Mouse (Mus musculus) MEL (cell line): ENCODE data around the gene Eef1akmt2. TPM values are rescaled to one million over a fixed set of nuclear protein-coding genes. Genes with fewer than 3 reads are reported as not detected.

Source experiments
- DNase-seq: peaks from one replicate; pipeline ENCODE4 v3.0.0; 2011; ENCODE audit warnings: low read depth, low spot score
- H3K27ac ChIP-seq: 2 replicates; pipeline ENCODE4 v1.5.1; 2012; ENCODE audit warnings: low read depth, mild to moderate bottlenecking, control low read depth, low read length, moderate library complexity; ENCODE audit not compliant: control insufficient read depth
- H3K27me3 ChIP-seq, 2 experiments: fragments of 150-350 bp in 1 of 2; sonication (generic) in 1 of 2; 2 replicates each; pipeline ENCODE4 v1.6.1; 2012; ENCODE audit warnings: low read length in 2 of 2, mild to moderate bottlenecking in 2 of 2, improper control_type of control experiment in 1 of 2, moderate library complexity in 1 of 2; ENCODE audit not compliant: insufficient read depth in 2 of 2, control insufficient read depth in 1 of 2
- H3K36me3 ChIP-seq, 2 experiments: 2 replicates each; pipeline ENCODE4 v1.6.1; 2012 to 2014; ENCODE audit warnings: low read length in 2 of 2, improper control_type of control experiment in 1 of 2, inconsistent platforms in 1 of 2, mild to moderate bottlenecking in 1 of 2; ENCODE audit not compliant: insufficient read depth in 2 of 2, control insufficient read depth in 1 of 2
- H3K4me1 ChIP-seq, 2 experiments: fragments of 150-350 bp in 1 of 2; sonication (generic) in 1 of 2; 2 replicates each; pipeline ENCODE4 v1.6.1; 2012; ENCODE audit warnings: low read length in 2 of 2, improper control_type of control experiment in 1 of 2, mild to moderate bottlenecking in 1 of 2; ENCODE audit not compliant: insufficient read depth in 2 of 2, control insufficient read depth in 1 of 2
- H3K4me3 ChIP-seq, 2 experiments: fragments of 150-350 bp in 1 of 2; sonication (generic) in 1 of 2; 2 replicates each; pipeline ENCODE4 v1.5.1; 2012; ENCODE audit warnings: low read depth in 2 of 2, low read length in 2 of 2, mild to moderate bottlenecking in 2 of 2, moderate library complexity in 2 of 2, control low read depth in 1 of 2, improper control_type of control experiment in 1 of 2; ENCODE audit not compliant: control insufficient read depth in 1 of 2, insufficient read depth in 1 of 2
- H3K79me2 ChIP-seq: 2 replicates; pipeline ENCODE4 v1.6.1; 2012; ENCODE audit warnings: mild to moderate bottlenecking, low read length, moderate library complexity; ENCODE audit not compliant: control insufficient read depth, poor library complexity, insufficient read depth
- H3K9ac ChIP-seq: 2 replicates; pipeline ENCODE4 v1.6.1; 2012; ENCODE audit warnings: low read depth, mild to moderate bottlenecking, control low read depth, low read length, moderate library complexity; ENCODE audit not compliant: control insufficient read depth, poor library complexity, severe bottlenecking
- H3K9me3 ChIP-seq: fragments of 150-350 bp; sonication (generic); replicated peaks from 2 replicates; pipeline ENCODE4 v1.6.1; 2012; ENCODE audit warnings: mild to moderate bottlenecking, low read length, improper control_type of control experiment, moderate library complexity; ENCODE audit not compliant: insufficient read depth
- BHLHE40 ChIP-seq: IDR thresholded peaks from 2 replicates; pipeline ENCODE4 v1.6.1; 2012; ENCODE audit warnings: low read depth, mild to moderate bottlenecking, inconsistent platforms, low read length, improper control_type of control experiment, borderline replicate concordance
- CHD1 ChIP-seq: IDR thresholded peaks from 2 replicates; pipeline ENCODE4 v1.6.1; 2012; ENCODE audit warnings: low read depth, mild to moderate bottlenecking, inconsistent platforms, low read length, improper control_type of control experiment
- CHD2 ChIP-seq: IDR thresholded peaks from 2 replicates; pipeline ENCODE4 v1.6.1; 2011; ENCODE audit warnings: low read length, improper control_type of control experiment
- CTCF ChIP-seq, 3 experiments: IDR thresholded peaks in 2 of 3; conservative IDR thresholded peaks in 1 of 3; 2 replicates each; pipeline ENCODE4 v1.5.1; 2011 to 2012; ENCODE audit warnings: low read length in 3 of 3, low read depth in 2 of 3, mild to moderate bottlenecking in 2 of 3, improper control_type of control experiment in 1 of 3, inconsistent platforms in 1 of 3, mixed read lengths in 1 of 3, moderate library complexity in 1 of 3; ENCODE audit not compliant: control insufficient read depth in 1 of 3, insufficient read depth in 1 of 3, poor library complexity in 1 of 3, severe bottlenecking in 1 of 3
- E2F4 ChIP-seq: IDR thresholded peaks from 2 replicates; pipeline ENCODE4 v1.6.1; 2011; ENCODE audit warnings: low read depth, low read length, improper control_type of control experiment, borderline replicate concordance
- ETS1 ChIP-seq: IDR thresholded peaks from 2 replicates; pipeline ENCODE4 v1.6.1; 2012; ENCODE audit warnings: low read depth, mild to moderate bottlenecking, inconsistent platforms, low read length, improper control_type of control experiment, moderate library complexity
- GATA1 ChIP-seq: IDR thresholded peaks from 2 replicates; pipeline ENCODE4 v1.6.1; 2011; ENCODE audit warnings: low read depth, low read length, improper control_type of control experiment
- HCFC1 ChIP-seq: IDR thresholded peaks from 2 replicates; pipeline ENCODE4 v1.6.1; 2012; ENCODE audit warnings: low read depth, mild to moderate bottlenecking, inconsistent platforms, low read length, improper control_type of control experiment, moderate library complexity
- KAT2A ChIP-seq: conservative IDR thresholded peaks from 2 replicates; pipeline ENCODE4 v1.6.1; 2012; ENCODE audit warnings: low read depth, low read length, improper control_type of control experiment, inconsistent platforms
- MAFK ChIP-seq: IDR thresholded peaks from 2 replicates; pipeline ENCODE4 v1.6.1; 2011; ENCODE audit warnings: low read depth, mild to moderate bottlenecking, low read length, improper control_type of control experiment, borderline replicate concordance
- MAZ ChIP-seq: IDR thresholded peaks from 2 replicates; pipeline ENCODE4 v1.6.1; 2012; ENCODE audit warnings: low read depth, mild to moderate bottlenecking, inconsistent platforms, low read length, improper control_type of control experiment
- MEF2A ChIP-seq: IDR thresholded peaks from 2 replicates; pipeline ENCODE4 v1.6.1; 2014; ENCODE audit warnings: low read depth, mild to moderate bottlenecking, inconsistent platforms, low read length, improper control_type of control experiment; ENCODE audit not compliant: poor library complexity, insufficient replicate concordance, severe bottlenecking; ENCODE audit errors: extremely low read depth
- MXI1 ChIP-seq: IDR thresholded peaks from 2 replicates; pipeline ENCODE4 v1.6.1; 2011; ENCODE audit warnings: mild to moderate bottlenecking, low read depth, low read length, improper control_type of control experiment
- MYB ChIP-seq: IDR thresholded peaks from 2 replicates; pipeline ENCODE4 v1.6.1; 2011; ENCODE audit warnings: mild to moderate bottlenecking, low read depth, low read length, improper control_type of control experiment
- MYC ChIP-seq: IDR thresholded peaks from 2 replicates; pipeline ENCODE4 v1.6.1; 2011; ENCODE audit warnings: low read depth, mild to moderate bottlenecking, low read length, improper control_type of control experiment, moderate library complexity
- NELFE ChIP-seq: IDR thresholded peaks from 2 replicates; pipeline ENCODE4 v1.6.1; 2011; ENCODE audit warnings: low read depth, low read length, improper control_type of control experiment
- POLR2AphosphoS2 ChIP-seq: IDR thresholded peaks from 2 replicates; pipeline ENCODE4 v1.6.1; 2011; ENCODE audit warnings: low read length, improper control_type of control experiment
- RAD21 ChIP-seq: IDR thresholded peaks from 2 replicates; pipeline ENCODE4 v1.6.1; 2011; ENCODE audit warnings: mild to moderate bottlenecking, low read depth, low read length, improper control_type of control experiment
- RCOR1 ChIP-seq: IDR thresholded peaks from 2 replicates; pipeline ENCODE4 v1.6.1; 2012; ENCODE audit warnings: low read depth, mild to moderate bottlenecking, inconsistent platforms, low read length, improper control_type of control experiment
- SIN3A ChIP-seq: IDR thresholded peaks from 2 replicates; pipeline ENCODE4 v1.6.1; 2012; ENCODE audit warnings: low read length, improper control_type of control experiment, inconsistent platforms
- TAL1 ChIP-seq: IDR thresholded peaks from 2 replicates; pipeline ENCODE4 v1.6.1; 2012; ENCODE audit warnings: mild to moderate bottlenecking, inconsistent platforms, low read length, moderate library complexity, mixed read lengths
- TBP ChIP-seq: IDR thresholded peaks from 2 replicates; pipeline ENCODE4 v1.8.0; 2011; ENCODE audit warnings: low read depth, low read length, improper control_type of control experiment
- TCF12 ChIP-seq: IDR thresholded peaks from 2 replicates; pipeline ENCODE4 v1.6.1; 2014; ENCODE audit warnings: low read depth, mild to moderate bottlenecking, inconsistent platforms, low read length, improper control_type of control experiment, moderate library complexity
- UBTF ChIP-seq: IDR thresholded peaks from 2 replicates; pipeline ENCODE4 v1.6.1; 2012; ENCODE audit warnings: low read depth, mild to moderate bottlenecking, inconsistent platforms, low read length, improper control_type of control experiment, moderate library complexity, borderline replicate concordance; ENCODE audit not compliant: insufficient read depth
- USF1 ChIP-seq: IDR thresholded peaks from 2 replicates; pipeline ENCODE4 v1.6.1; 2014; ENCODE audit warnings: low read depth, mild to moderate bottlenecking, inconsistent platforms, low read length, improper control_type of control experiment, moderate library complexity
- USF2 ChIP-seq, 2 experiments: IDR thresholded peaks; 2 replicates each; pipeline ENCODE4 v1.6.1; 2011 to 2012; ENCODE audit warnings: improper control_type of control experiment in 2 of 2, low read length in 2 of 2, borderline replicate concordance in 1 of 2, inconsistent platforms in 1 of 2, low read depth in 1 of 2, mild to moderate bottlenecking in 1 of 2; ENCODE audit not compliant: insufficient read depth in 1 of 2
- ZKSCAN1 ChIP-seq: IDR thresholded peaks from 2 replicates; pipeline ENCODE4 v1.6.1; 2012; ENCODE audit warnings: low read depth, mild to moderate bottlenecking, inconsistent platforms, low read length, improper control_type of control experiment, moderate library complexity
- ZNF384 ChIP-seq: IDR thresholded peaks from 2 replicates; pipeline ENCODE4 v1.6.1; 2012; ENCODE audit warnings: low read depth, mild to moderate bottlenecking, inconsistent platforms, low read length, improper control_type of control experiment
- polyA plus RNA-seq, 2 experiments: library from polyadenylated mRNA; stranded (reverse) in 1 of 2; unstranded in 1 of 2; fragments of >175 nt in 1 of 2; fragments of >200 nt in 1 of 2; gene quantifications; 2 replicates each; pipeline versions ENCODE4 v1.2.1 to v1.2.4; 2012; ENCODE audit warnings: low replicate concordance in 2 of 2, low read depth in 1 of 2; ENCODE audit not compliant: insufficient read length in 2 of 2, insufficient read depth in 1 of 2, missing spikeins in 1 of 2
- total RNA-seq: library from RNA; depleted of rRNA; stranded (reverse); fragments of 300-350 nt; gene quantifications from 2 replicates; pipeline ENCODE4 v1.2.3, GENCODE M21; 2012

Gene Eef1akmt2
- total and polyA plus RNA-seq, 3 experiments, result 26.9 to 330 (median 27.0) TPM

DNA sequence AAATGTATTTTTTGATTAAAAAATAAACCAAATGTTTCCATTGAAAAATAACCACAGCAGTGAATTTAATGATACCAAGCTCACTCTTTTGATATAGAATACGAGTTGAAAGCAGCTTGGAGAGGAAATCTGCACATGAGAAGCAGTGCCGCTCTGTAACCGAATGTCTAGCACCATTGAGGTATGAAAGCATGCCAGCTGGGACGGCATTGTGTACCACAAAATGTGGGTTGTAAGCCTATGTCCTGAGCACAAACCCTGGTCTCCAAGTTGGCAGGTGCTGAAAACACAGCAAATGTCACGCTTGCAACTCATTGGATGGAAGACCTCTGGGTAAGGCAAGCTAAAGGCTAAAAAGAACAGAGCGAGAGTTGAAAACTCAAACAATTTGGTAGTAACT lies 35.4 kb downstream of the Eef1akmt2 start:
- Histone ChIP-seq H3K27me3 (no peaks in the 10 kb centered on the region), H3K4me1 (0 out of 4 replicates have a peak, but pooled peaks cover 0 to 2% of the 10 kb centered on the region in 2 experiments), H3K9ac (no peak overlapping the region), H3K79me2 (peaks cover 13% of the 10 kb centered on the region), H3K9me3 (no peaks in the 10 kb centered on the region)
- TF ChIP-seq NELFE (no peak), ZKSCAN1 (no peak), SIN3A (no peak), MXI1 (no peak), TBP (no peak), MAZ (no peak), KAT2A (no peak), POLR2AphosphoS2 (no peak), ZNF384 (no peak), ETS1 (no peak), E2F4 (no peak), MEF2A (no peak), USF1 (no peak), MYB (no peak), MYC (no peak), GATA1 (no peak), CHD1 (no peak), CTCF (IDR thresholded peaks at IDR 0.05 in 2 of 3, conservative IDR thresholded peaks at IDR 0.05 in 1 of 3; ENCODE audit: control insufficient read depth in 1 of 3, insufficient read depth in 1 of 3, low read depth in 2 of 3, low read length in 3 of 3, poor library complexity in 1 of 3, severe bottlenecking in 1 of 3) (no peak)
- TF ChIP-seq, all 39 proteins: peak for 0
- H3K36me3 ChIP-seq, result no peaks in the 10 kb centered on the region
- H3K27ac ChIP-seq, result no peak overlapping the region
- no peak for DNase-seq
- H3K4me3 ChIP-seq, result no peak overlapping the region

DNA sequence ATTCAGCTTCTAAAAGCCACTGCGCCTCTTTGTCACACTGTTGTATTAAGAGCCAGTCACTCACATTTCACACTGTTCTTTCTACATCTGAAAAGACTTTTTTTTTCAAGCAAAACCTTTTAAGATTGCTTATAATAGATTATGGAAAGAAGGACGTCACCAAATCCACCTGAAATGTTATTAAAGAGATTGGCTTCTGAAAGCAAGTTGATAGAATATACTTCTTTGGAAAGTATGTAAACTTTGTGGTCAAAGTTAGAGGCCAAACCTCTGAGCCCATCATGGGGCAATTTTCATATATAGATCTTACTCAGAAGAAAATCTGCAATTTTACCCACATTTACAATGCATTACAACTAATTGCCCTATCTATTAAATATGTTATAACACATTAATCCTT lies 35.9 kb downstream of the Eef1akmt2 start:
- H3K79me2 ChIP-seq, result peaks cover 18% of the 10 kb centered on the region
- no peaks in the 10 kb centered on the region for H3K27me3 ChIP-seq
- no peaks in the 10 kb centered on the region for H3K9me3 ChIP-seq
- no peak overlapping the region for H3K9ac ChIP-seq
- H3K36me3 ChIP-seq, result no peaks in the 10 kb centered on the region
- no peak overlapping the region for H3K4me3 ChIP-seq
- DNase-seq, result no peak
- TF ChIP-seq MAZ (no peak), TAL1 (no peak), HCFC1 (no peak), ZKSCAN1 (no peak), ZNF384 (no peak), MAFK (no peak), CHD2 (no peak), SIN3A (no peak), TCF12 (no peak), RCOR1 (no peak), USF2 (IDR thresholded peaks at IDR 0.05; ENCODE audit: borderline replicate concordance in 1 of 2, insufficient read depth in 1 of 2, low read depth in 1 of 2, low read length in 2 of 2) (no peak), BHLHE40 (no peak), UBTF (no peak), RAD21 (no peak), MEF2A (no peak), NELFE (no peak)
- H3K4me1 ChIP-seq, result 0 out of 4 replicates have a peak, but pooled peaks cover 0 to 2% of the 10 kb centered on the region in 2 experiments
- no peak overlapping the region for H3K27ac ChIP-seq
